Mouse (Mus musculus): ENCODE measurements at regions not wholly inside any gene's neighbourhood (a gene's known extent, or its start where the extent isn't known, plus 50 kb on each side); places are given as distances from the start of the nearest gene placed in this dataset.

- H3K4me3 ChIP-seq (ENCODE audit: low read depth, low read length), result no peak overlapping the region
- no peaks in the 10 kb centered on the region for H3K36me3 ChIP-seq (replicated peaks)
- H3K4me1 ChIP-seq (ENCODE audit: insufficient read depth, low read depth, low read length), result no peaks in the 10 kb centered on the region
- ATAC-seq (ENCODE audit: extremely low read depth, insufficient number of reproducible peaks, low FRiP score, poor library complexity, severe bottlenecking) (no peak), DNase-seq (ENCODE audit: low spot score) (no peak)
- no peaks in the 10 kb centered on the region for H3K27me3 ChIP-seq (ENCODE audit: insufficient read depth, low read length)
- no peaks in the 10 kb centered on the region for H3K9me3 ChIP-seq (replicated peaks)
- no peak for TF ChIP-seq CTCF (IDR thresholded peaks at IDR 0.05; ENCODE audit: low read depth, low read length)
- no peak for TF ChIP-seq POLR2AphosphoS5 (IDR thresholded peaks at IDR 0.05; ENCODE audit: insufficient replicate concordance, low read depth, low read length)
- TF ChIP-seq GATA2 (IDR thresholded peaks at IDR 0.05; ENCODE audit: borderline replicate concordance, low read depth, low read length), result no peak
- TF ChIP-seq TAL1 (conservative IDR thresholded peaks at IDR 0.05; ENCODE audit: low read depth, low read length), result no peak
- TF ChIP-seq GATA1 (IDR thresholded peaks at IDR 0.05; ENCODE audit: borderline replicate concordance, low read length), result no peak
These were observed 843.1 kb upstream of the Car8 start for GRCm38 (mm10) chr4:9081701-9082562.

- H3K4me1 ChIP-seq (ENCODE audit: insufficient read depth, low read depth, low read length), result no peaks in the 10 kb centered on the region
- ATAC-seq (ENCODE audit: extremely low read depth, insufficient number of reproducible peaks, low FRiP score, poor library complexity, severe bottlenecking) (no peak), DNase-seq (ENCODE audit: low spot score) (no peak)
- H3K9me3 ChIP-seq (replicated peaks), result no peaks in the 10 kb centered on the region
- no peak overlapping the region for H3K4me3 ChIP-seq (ENCODE audit: low read depth, low read length)
- H3K36me3 ChIP-seq (replicated peaks), result no peaks in the 10 kb centered on the region
- no peak for TF ChIP-seq CTCF (IDR thresholded peaks at IDR 0.05; ENCODE audit: low read depth, low read length)
- no peak for TF ChIP-seq GATA1 (IDR thresholded peaks at IDR 0.05; ENCODE audit: borderline replicate concordance, low read length)
- no peak for TF ChIP-seq GATA2 (IDR thresholded peaks at IDR 0.05; ENCODE audit: borderline replicate concordance, low read depth, low read length)
- no peak for TF ChIP-seq TAL1 (conservative IDR thresholded peaks at IDR 0.05; ENCODE audit: low read depth, low read length)
- no peak for TF ChIP-seq POLR2AphosphoS5 (IDR thresholded peaks at IDR 0.05; ENCODE audit: insufficient replicate concordance, low read depth, low read length)
- no peaks in the 10 kb centered on the region for H3K27me3 ChIP-seq (ENCODE audit: insufficient read depth, low read length)
These were observed 842.1 kb upstream of the Car8 start for GRCm38 (mm10) chr4:9080821-9081493.

- Histone ChIP-seq H3K4me3 (ENCODE audit: low read depth, low read length) (no peak overlapping the region), H3K36me3 (replicated peaks) (no peaks in the 10 kb centered on the region), H3K4me1 (ENCODE audit: insufficient read depth, low read depth, low read length) (no peaks in the 10 kb centered on the region), H3K27me3 (ENCODE audit: insufficient read depth, low read length) (no peaks in the 10 kb centered on the region), H3K9me3 (replicated peaks) (no peaks in the 10 kb centered on the region)
- no peak for ATAC-seq (ENCODE audit: extremely low read depth, insufficient number of reproducible peaks, low FRiP score, poor library complexity, severe bottlenecking)
- TF ChIP-seq GATA2 (IDR thresholded peaks at IDR 0.05; ENCODE audit: borderline replicate concordance, low read depth, low read length) (no peak), TAL1 (conservative IDR thresholded peaks at IDR 0.05; ENCODE audit: low read depth, low read length) (no peak), POLR2AphosphoS5 (IDR thresholded peaks at IDR 0.05; ENCODE audit: insufficient replicate concordance, low read depth, low read length) (no peak), GATA1 (IDR thresholded peaks at IDR 0.05; ENCODE audit: borderline replicate concordance, low read length) (no peak), CTCF (IDR thresholded peaks at IDR 0.05; ENCODE audit: low read depth, low read length) (no peak)
- DNase-seq (ENCODE audit: low spot score), result no peak
These were observed 841.0 kb upstream of the Car8 start for GRCm38 (mm10) chr4:9079828-9080245.

- Histone ChIP-seq H3K36me3 (replicated peaks) (no peaks in the 10 kb centered on the region), H3K4me1 (ENCODE audit: insufficient read depth, low read depth, low read length) (no peaks in the 10 kb centered on the region), H3K27me3 (ENCODE audit: insufficient read depth, low read length) (no peaks in the 10 kb centered on the region), H3K9me3 (replicated peaks) (no peaks in the 10 kb centered on the region), H3K4me3 (ENCODE audit: low read depth, low read length) (no peak overlapping the region)
- ATAC-seq (ENCODE audit: extremely low read depth, insufficient number of reproducible peaks, low FRiP score, poor library complexity, severe bottlenecking) (no peak), DNase-seq (ENCODE audit: low spot score) (no peak)
- no peak for TF ChIP-seq POLR2AphosphoS5 (IDR thresholded peaks at IDR 0.05; ENCODE audit: insufficient replicate concordance, low read depth, low read length)
- no peak for TF ChIP-seq GATA1 (IDR thresholded peaks at IDR 0.05; ENCODE audit: borderline replicate concordance, low read length)
- TF ChIP-seq CTCF (IDR thresholded peaks at IDR 0.05; ENCODE audit: low read depth, low read length), result no peak
- no peak for TF ChIP-seq GATA2 (IDR thresholded peaks at IDR 0.05; ENCODE audit: borderline replicate concordance, low read depth, low read length)
- TF ChIP-seq TAL1 (conservative IDR thresholded peaks at IDR 0.05; ENCODE audit: low read depth, low read length), result no peak
These were observed 835.6 kb upstream of the Car8 start for GRCm38 (mm10) chr4:9074447-9074846.

GRCm38 (mm10) chr4:9073736-9074428 lies 835.0 kb upstream of the Car8 start:
- no peak for DNase-seq (ENCODE audit: low spot score)
- TF ChIP-seq POLR2AphosphoS5 (IDR thresholded peaks at IDR 0.05; ENCODE audit: insufficient replicate concordance, low read depth, low read length), result no peak
- TF ChIP-seq GATA2 (IDR thresholded peaks at IDR 0.05; ENCODE audit: borderline replicate concordance, low read depth, low read length), result no peak
- TF ChIP-seq CTCF (IDR thresholded peaks at IDR 0.05; ENCODE audit: low read depth, low read length), result no peak
- TF ChIP-seq GATA1 (IDR thresholded peaks at IDR 0.05; ENCODE audit: borderline replicate concordance, low read length), result no peak
- no peak for TF ChIP-seq TAL1 (conservative IDR thresholded peaks at IDR 0.05; ENCODE audit: low read depth, low read length)
- ATAC-seq (ENCODE audit: extremely low read depth, insufficient number of reproducible peaks, low FRiP score, poor library complexity, severe bottlenecking), result no peak
- H3K4me1 ChIP-seq (ENCODE audit: insufficient read depth, low read depth, low read length), result no peaks in the 10 kb centered on the region
- H3K4me3 ChIP-seq (ENCODE audit: low read depth, low read length), result no peak overlapping the region
- H3K9me3 ChIP-seq (replicated peaks), result no peaks in the 10 kb centered on the region
- no peaks in the 10 kb centered on the region for H3K27me3 ChIP-seq (ENCODE audit: insufficient read depth, low read length)
- H3K36me3 ChIP-seq (replicated peaks), result no peaks in the 10 kb centered on the region

- Histone ChIP-seq H3K27me3 (ENCODE audit: insufficient read depth, low read length) (no peaks in the 10 kb centered on the region), H3K4me1 (ENCODE audit: insufficient read depth, low read depth, low read length) (no peaks in the 10 kb centered on the region), H3K4me3 (ENCODE audit: low read depth, low read length) (no peak overlapping the region), H3K9me3 (replicated peaks) (no peaks in the 10 kb centered on the region), H3K36me3 (replicated peaks) (no peaks in the 10 kb centered on the region)
- TF ChIP-seq GATA2 (IDR thresholded peaks at IDR 0.05; ENCODE audit: borderline replicate concordance, low read depth, low read length) (no peak), GATA1 (IDR thresholded peaks at IDR 0.05; ENCODE audit: borderline replicate concordance, low read length) (no peak), POLR2AphosphoS5 (IDR thresholded peaks at IDR 0.05; ENCODE audit: insufficient replicate concordance, low read depth, low read length) (no peak), TAL1 (conservative IDR thresholded peaks at IDR 0.05; ENCODE audit: low read depth, low read length) (no peak), CTCF (IDR thresholded peaks at IDR 0.05; ENCODE audit: low read depth, low read length) (no peak)
- DNase-seq (ENCODE audit: low spot score), result no peak
- ATAC-seq (ENCODE audit: extremely low read depth, insufficient number of reproducible peaks, low FRiP score, poor library complexity, severe bottlenecking), result no peak
These were observed 833.5 kb upstream of the Car8 start for GRCm38 (mm10) chr4:9072321-9072720.
